Mouse (Mus musculus): ENCODE results near the gene Ptpn4. TPM values are rescaled to one million over a fixed set of nuclear protein-coding genes. Genes with fewer than 3 reads are reported as not detected.

Gene Ptpn4
- polyA plus RNA-seq (2014; fragmentation: Illumina TruSeq; extraction: RNeasy Lipid Tissue Mini Kit (QIAGEN cat#74804); ENCODE audit: low read depth, low replicate concordance), result 39.3 TPM

GRCm38 (mm10) chr1:119837035-119837751, at the start of gene Ptpn4:
Gene Ptpn4 (minus strand): TSS chr1:119837613.

GRCm38 (mm10) chr1:119648205-119649111, 189.0 kb downstream of the Ptpn4 start, which contains the start of gene Epb41l5:
Gene Epb41l5 (minus strand): TSS chr1:119649000.

Other genes starting within 250 kb of the Ptpn4 start
- gene Epb41l5, start 188.6 kb downstream of the Ptpn4 start, polyA plus RNA-seq (2014; fragmentation: Illumina TruSeq; extraction: RNeasy Lipid Tissue Mini Kit (QIAGEN cat#74804); ENCODE audit: low read depth, low replicate concordance), result 139 TPM
- 7.3 TPM for gene Tmem177, start 75.6 kb upstream of the Ptpn4 start, polyA plus RNA-seq (2014; fragmentation: Illumina TruSeq; extraction: RNeasy Lipid Tissue Mini Kit (QIAGEN cat#74804); ENCODE audit: low read depth, low replicate concordance)
- gene Cfap221, start 159.6 kb upstream of the Ptpn4 start, polyA plus RNA-seq (2014; fragmentation: Illumina TruSeq; extraction: RNeasy Lipid Tissue Mini Kit (QIAGEN cat#74804); ENCODE audit: low read depth, low replicate concordance), result not detected
- not detected for gene Sctr, start 169.3 kb upstream of the Ptpn4 start, polyA plus RNA-seq (2014; fragmentation: Illumina TruSeq; extraction: RNeasy Lipid Tissue Mini Kit (QIAGEN cat#74804); ENCODE audit: low read depth, low replicate concordance)
- 4.4 TPM for gene Tmem37, start 236.5 kb upstream of the Ptpn4 start, polyA plus RNA-seq (2014; fragmentation: Illumina TruSeq; extraction: RNeasy Lipid Tissue Mini Kit (QIAGEN cat#74804); ENCODE audit: low read depth, low replicate concordance)